Mouse (Mus musculus): Measurements from ENCODE around the gene Dlst. TPM values are rescaled to one million over a fixed set of nuclear protein-coding genes. Genes with fewer than 3 reads are reported as not detected.

Dlst gene
- polyA plus RNA-seq, 1 experiment from 2014 or later = 80.1 TPM

DNA sequence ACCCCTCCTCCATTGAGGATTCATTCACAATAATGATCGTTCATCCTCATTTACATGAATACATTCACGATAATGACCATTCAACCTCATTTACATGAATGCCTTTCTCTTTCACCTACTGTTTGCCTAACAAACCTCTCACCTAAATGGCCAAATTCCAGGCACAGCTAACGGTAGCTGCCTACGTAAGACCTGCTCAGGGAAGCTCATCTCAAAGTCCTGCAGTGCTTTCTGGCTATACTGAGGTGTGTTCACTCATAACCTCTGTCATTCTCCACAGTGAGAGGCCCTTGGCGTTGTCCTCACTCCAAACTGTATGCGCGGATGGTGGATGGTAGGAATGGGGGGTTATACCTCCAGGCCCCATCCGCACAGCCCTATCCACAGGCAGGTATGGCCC lies 5.8 kb upstream of the Dlst start:
- no peak overlapping the region for H3K27ac ChIP-seq
- no peaks in the 10 kb centered on the region for H3K36me3 ChIP-seq (ENCODE audit: inconsistent target)
- WGBS (ENCODE audit: missing documents) = 95% methylated on average over 8 of the region's 8 CpGs
- H3K79me2 ChIP-seq (ENCODE audit: inconsistent target) = no peaks in the 10 kb centered on the region
- H3K4me3 ChIP-seq (ENCODE audit: inconsistent target) = no peak overlapping the region

GRCm38 (mm10) chr12:85106292-85106691 lies 4.3 kb upstream of the Dlst start:
- peaks cover 3% of the 10 kb centered on the region for H3K79me2 ChIP-seq (ENCODE audit: inconsistent target)
- H3K4me3 ChIP-seq (ENCODE audit: inconsistent target) = no peak overlapping the region
- no peaks in the 10 kb centered on the region for H3K36me3 ChIP-seq (ENCODE audit: inconsistent target)
- WGBS (ENCODE audit: missing documents) = 43% methylated on average over 8 of the region's 8 CpGs
- H3K27ac ChIP-seq = no peak overlapping the region

GRCm38 (mm10) chr12:85108643-85109042 lies 2.0 kb upstream of the Dlst start:
- Histone ChIP-seq H3K36me3 (ENCODE audit: inconsistent target) (no peaks in the 10 kb centered on the region), H3K4me3 (ENCODE audit: inconsistent target) (no peak overlapping the region), H3K27ac (peak overlapping the region; percentile 40), H3K79me2 (ENCODE audit: inconsistent target) (peaks cover 26% of the 10 kb centered on the region)
- 20% methylated on average over 3 of the region's 3 CpGs for WGBS (ENCODE audit: missing documents)

- peak overlapping the region; percentile 40 for H3K27ac ChIP-seq
- H3K36me3 ChIP-seq (ENCODE audit: inconsistent target) = no peaks in the 10 kb centered on the region
- no peak overlapping the region for H3K4me3 ChIP-seq (ENCODE audit: inconsistent target)
- H3K79me2 ChIP-seq (ENCODE audit: inconsistent target) = peaks cover 34% of the 10 kb centered on the region
- 98% methylated on average over 4 of the region's 4 CpGs for WGBS (ENCODE audit: missing documents)
Observed at GRCm38 (mm10) chr12:85109426-85109825, 1.2 kb upstream of the Dlst start.

GRCm38 (mm10) chr12:85110011-85110697 lies 479 bp upstream of the Dlst start:
- Histone ChIP-seq H3K4me3 (ENCODE audit: inconsistent target) (peak overlapping the region; percentile 64), H3K36me3 (ENCODE audit: inconsistent target) (peaks cover 7% of the 10 kb centered on the region; the same call in 1 of the 2 replicates), H3K79me2 (ENCODE audit: inconsistent target) (peaks cover 42% of the 10 kb centered on the region), H3K27ac (peak overlapping the region; percentile 73)
- 12% methylated on average over 18 of the region's 18 CpGs for WGBS (ENCODE audit: missing documents)

DNA sequence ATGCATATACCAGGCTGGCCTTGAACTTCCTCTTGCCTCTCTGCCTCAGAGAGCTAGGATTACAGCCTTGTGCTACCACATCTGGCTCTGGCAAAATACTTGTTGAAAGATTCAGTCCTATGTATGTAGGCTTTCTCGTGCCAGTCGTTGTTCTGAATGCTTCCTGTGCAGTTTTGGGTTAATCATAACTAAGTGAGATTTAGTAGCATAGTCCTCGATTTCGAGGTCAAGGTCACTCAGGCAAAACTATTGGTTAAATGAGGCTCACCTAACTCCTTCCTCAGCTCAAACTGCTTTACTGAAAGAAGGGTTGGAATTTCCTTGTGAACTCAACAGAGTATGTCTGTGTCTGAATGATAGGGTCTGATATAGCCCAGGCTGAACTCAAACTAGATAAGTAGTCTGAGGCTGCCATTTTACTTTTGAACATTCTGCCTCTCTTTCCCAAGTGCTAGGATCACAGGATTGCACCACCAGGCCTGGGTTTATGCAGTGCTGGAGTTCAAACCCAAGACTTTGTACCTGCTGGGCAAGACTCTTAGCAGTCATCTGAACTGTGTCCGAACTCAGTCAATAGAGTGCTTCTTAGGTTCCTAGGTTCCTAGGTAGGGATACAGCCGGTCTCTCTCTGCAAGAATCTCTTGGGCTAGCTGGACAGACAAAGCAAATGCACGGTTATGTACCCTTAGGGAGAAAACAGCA lies 2.1 kb downstream of the Dlst start:
- Histone ChIP-seq H3K79me2 (ENCODE audit: inconsistent target) (peaks cover 67% of the 10 kb centered on the region), H3K4me3 (ENCODE audit: inconsistent target) (no peak overlapping the region), H3K36me3 (ENCODE audit: inconsistent target) (peaks cover 26% of the 10 kb centered on the region; the same call in 1 of the 2 replicates), H3K27ac (no peak overlapping the region)
- 85% methylated on average over 7 of the region's 7 CpGs for WGBS (ENCODE audit: missing documents)

DNA sequence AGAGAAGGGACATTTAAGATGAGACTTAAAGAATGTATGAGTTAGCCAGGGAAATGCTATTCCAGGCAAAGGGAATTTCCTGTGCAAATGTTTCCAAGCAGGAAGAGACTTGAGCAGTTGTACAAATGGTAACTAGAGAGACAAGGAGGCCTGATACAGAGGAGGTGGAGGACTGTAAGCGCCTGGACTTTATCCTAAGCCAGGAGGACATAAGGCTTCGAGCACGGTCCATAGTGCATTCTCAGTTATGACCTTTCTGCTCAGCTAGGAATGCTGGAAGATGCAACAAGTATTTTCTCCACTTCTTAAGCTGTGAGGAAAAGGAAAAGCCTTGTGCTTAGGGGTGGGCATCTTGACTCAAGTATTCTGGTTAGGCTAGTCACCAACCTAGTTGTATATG lies 2.7 kb downstream of the Dlst start:
- WGBS (ENCODE audit: missing documents) = 97% methylated on average over 3 of the region's 3 CpGs
- Histone ChIP-seq H3K27ac (no peak overlapping the region), H3K36me3 (ENCODE audit: inconsistent target) (peaks cover 31% of the 10 kb centered on the region; the same call in 1 of the 2 replicates), H3K79me2 (ENCODE audit: inconsistent target) (peaks cover 73% of the 10 kb centered on the region), H3K4me3 (ENCODE audit: inconsistent target) (no peak overlapping the region)

- H3K79me2 ChIP-seq (ENCODE audit: inconsistent target) = peaks cover 79% of the 10 kb centered on the region
- WGBS (ENCODE audit: missing documents) = 85% methylated on average over 3 of the region's 3 CpGs
- no peak overlapping the region for H3K4me3 ChIP-seq (ENCODE audit: inconsistent target)
- H3K27ac ChIP-seq = no peak overlapping the region
- peaks cover 37% of the 10 kb centered on the region; the same call in 1 of the 2 replicates for H3K36me3 ChIP-seq (ENCODE audit: inconsistent target)
Observed at GRCm38 (mm10) chr12:85113917-85114316, 3.3 kb downstream of the Dlst start.

DNA sequence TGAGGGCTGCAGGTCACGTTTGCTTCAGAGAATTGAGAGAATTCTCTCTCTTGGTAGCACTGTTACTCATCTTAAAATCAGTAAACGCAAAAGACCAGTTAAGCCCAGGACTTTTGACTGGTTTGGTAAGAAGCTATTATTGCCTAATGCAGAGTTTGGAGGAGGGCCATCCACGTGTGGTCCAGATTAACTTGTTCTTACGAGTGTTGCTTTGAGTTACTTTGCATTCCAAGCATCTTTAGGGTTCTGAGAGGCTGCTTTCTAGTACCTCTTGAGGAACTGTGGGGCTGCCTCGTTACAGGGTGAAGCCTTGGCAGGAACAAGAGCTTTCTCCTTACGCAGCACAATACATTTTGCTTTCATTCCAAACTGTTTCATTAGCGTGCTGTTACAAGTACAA lies 5.0 kb downstream of the Dlst start:
- Histone ChIP-seq H3K36me3 (ENCODE audit: inconsistent target) (peaks cover 55% of the 10 kb centered on the region; the same call in 1 of the 2 replicates), H3K4me3 (ENCODE audit: inconsistent target) (no peak overlapping the region), H3K79me2 (ENCODE audit: inconsistent target) (peaks cover 93% of the 10 kb centered on the region), H3K27ac (no peak overlapping the region)
- WGBS (ENCODE audit: missing documents) = 81% methylated on average over 7 of the region's 7 CpGs

- H3K79me2 ChIP-seq (ENCODE audit: inconsistent target) = peaks cover 58% of the 10 kb centered on the region
- 94% methylated on average over 9 of the region's 9 CpGs for WGBS (ENCODE audit: missing documents)
- H3K27ac ChIP-seq = no peak overlapping the region
- peaks cover 61% of the 10 kb centered on the region for H3K36me3 ChIP-seq (ENCODE audit: inconsistent target)
- no peak overlapping the region for H3K4me3 ChIP-seq (ENCODE audit: inconsistent target)
Observed at GRCm38 (mm10) chr12:85121806-85122459, 11.3 kb downstream of the Dlst start.

- H3K4me3 ChIP-seq (ENCODE audit: inconsistent target) = no peak overlapping the region
- WGBS (ENCODE audit: missing documents) = 15% methylated on average over 9 of the region's 9 CpGs
- peaks cover 47% of the 10 kb centered on the region; the same call in 1 of the 2 replicates for H3K79me2 ChIP-seq (ENCODE audit: inconsistent target)
- H3K27ac ChIP-seq = peak overlapping the region; percentile 55
- peaks cover 56% of the 10 kb centered on the region for H3K36me3 ChIP-seq (ENCODE audit: inconsistent target)
Observed at GRCm38 (mm10) chr12:85123108-85123530, 12.5 kb downstream of the Dlst start.

GRCm38 (mm10) chr12:85123645-85124044 lies 13.0 kb downstream of the Dlst start:
- H3K36me3 ChIP-seq (ENCODE audit: inconsistent target) = peaks cover 56% of the 10 kb centered on the region
- H3K4me3 ChIP-seq (ENCODE audit: inconsistent target) = no peak overlapping the region
- H3K27ac ChIP-seq = peak overlapping the region; percentile 55
- H3K79me2 ChIP-seq (ENCODE audit: inconsistent target) = peaks cover 41% of the 10 kb centered on the region; the same call in 1 of the 2 replicates
- 58% methylated on average over 10 of the region's 11 CpGs for WGBS (ENCODE audit: missing documents)

DNA sequence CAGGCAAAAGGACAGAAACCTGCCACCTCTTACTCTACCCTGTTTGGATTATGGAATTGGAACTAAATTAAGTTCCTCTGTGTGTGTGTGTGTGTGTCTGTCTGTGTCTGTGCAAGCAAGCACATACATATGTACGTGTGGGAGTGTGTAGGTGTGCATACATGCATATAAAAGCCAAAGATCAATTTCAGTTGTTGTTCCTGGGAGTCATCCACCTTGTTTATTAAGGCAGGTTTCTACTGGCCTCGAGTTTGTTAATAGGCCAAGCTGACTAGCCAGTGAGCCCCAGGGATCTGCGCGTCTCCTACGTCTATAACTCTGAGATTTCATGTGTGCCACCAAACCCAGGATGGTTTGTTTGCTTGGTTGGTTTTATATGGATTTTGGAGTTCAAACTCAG lies 14.1 kb downstream of the Dlst start:
- H3K36me3 ChIP-seq (ENCODE audit: inconsistent target) = peaks cover 46% of the 10 kb centered on the region
- no peak overlapping the region for H3K4me3 ChIP-seq (ENCODE audit: inconsistent target)
- H3K79me2 ChIP-seq (ENCODE audit: inconsistent target) = peaks cover 30% of the 10 kb centered on the region; the same call in 1 of the 2 replicates
- WGBS (ENCODE audit: missing documents) = 94% methylated on average over 5 of the region's 5 CpGs
- no peak overlapping the region for H3K27ac ChIP-seq

DNA sequence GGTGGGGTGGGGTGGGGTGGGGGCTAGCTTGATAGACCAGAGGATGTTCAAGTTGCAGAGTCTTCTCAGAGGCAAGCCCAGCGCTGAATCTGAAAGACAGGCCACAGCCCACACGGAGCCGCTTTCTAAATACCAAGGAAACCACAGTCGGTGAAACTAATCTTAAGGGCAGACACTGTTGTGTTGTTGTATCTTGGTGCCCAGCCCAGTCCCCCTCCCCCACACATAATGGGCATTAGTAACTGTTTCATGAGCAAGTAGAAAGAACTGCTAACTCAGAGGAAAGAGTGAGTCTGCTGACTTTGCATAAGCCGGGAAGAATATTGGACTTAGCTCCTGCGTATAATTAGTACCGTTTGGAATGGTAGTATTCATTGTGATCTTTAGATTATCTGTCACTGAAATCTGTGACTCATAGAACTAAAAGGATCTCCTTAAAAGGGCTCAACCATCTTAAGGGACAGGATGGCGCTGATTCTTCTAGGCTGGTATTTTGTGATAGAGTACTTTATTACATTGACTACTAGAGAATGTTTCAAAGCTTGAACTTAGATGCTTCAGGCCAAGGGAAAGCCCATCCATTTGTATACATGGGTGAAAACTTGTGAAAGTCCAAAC lies 16.5 kb downstream of the Dlst start:
- H3K27ac ChIP-seq = no peak overlapping the region
- 78% methylated on average over 8 of the region's 8 CpGs for WGBS (ENCODE audit: missing documents)
- peaks cover 25% of the 10 kb centered on the region; the same call in 1 of the 2 replicates for H3K79me2 ChIP-seq (ENCODE audit: inconsistent target)
- H3K36me3 ChIP-seq (ENCODE audit: inconsistent target) = peaks cover 45% of the 10 kb centered on the region
- H3K4me3 ChIP-seq (ENCODE audit: inconsistent target) = no peak overlapping the region

All from macrophage (primary cell).